Mouse (Mus musculus): Measurements from ENCODE around the gene Tec. TPM values are rescaled to one million over a fixed set of nuclear protein-coding genes. Genes with fewer than 3 reads are reported as not detected.

Tec gene
- polyA plus RNA-seq, 1 experiment from 2014 or later: 11.9 TPM

DNA sequence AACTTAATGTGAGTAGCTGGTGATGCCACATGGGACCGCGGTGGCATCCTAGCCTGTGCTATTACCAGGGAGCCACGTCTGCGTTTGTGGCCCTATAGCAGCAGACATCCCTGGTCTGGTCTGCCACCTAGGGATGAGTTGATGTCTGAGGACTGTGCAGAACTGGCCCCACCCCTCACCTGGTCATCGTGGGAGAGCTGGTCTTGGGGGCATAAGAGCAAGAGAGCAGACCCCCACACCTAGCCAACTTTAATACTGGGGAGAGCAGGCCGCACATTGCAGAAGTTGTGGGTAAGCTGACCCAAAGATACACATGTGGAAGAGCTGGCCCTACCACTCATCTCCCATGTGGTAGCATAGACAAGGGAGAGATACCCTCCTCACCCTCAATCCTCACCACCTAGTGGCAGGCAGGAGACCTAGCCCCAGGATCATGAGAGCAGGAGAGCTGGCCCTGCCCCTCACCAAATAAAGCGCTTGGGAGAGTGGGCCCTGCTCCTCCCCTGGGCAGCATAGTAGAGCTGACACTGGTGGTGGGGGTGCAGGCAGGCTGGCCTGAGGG lies 38.7 kb downstream of the Tec start:
- H3K36me3 ChIP-seq (ENCODE audit: control insufficient read depth, insufficient read depth, low read length): no peaks in the 10 kb centered on the region
- no peaks in the 10 kb centered on the region for H3K4me1 ChIP-seq (ENCODE audit: control insufficient read depth, insufficient read depth, low read length)
- H3K4me3 ChIP-seq (ENCODE audit: low read depth, low read length): no peak overlapping the region
- 80% methylated on average over 7 of the region's 7 CpGs for WGBS (ENCODE audit: insufficient replicate concordance)
- H3K27me3 ChIP-seq (ENCODE audit: control insufficient read depth, insufficient read depth, low read length): no peaks in the 10 kb centered on the region
- peak; percentile 46; the same call in 1 of the 2 replicates for ATAC-seq (replicated peaks; ENCODE audit: insufficient number of reproducible peaks, low FRiP score, low TSS enrichment)
- no peak overlapping the region for H3K9ac ChIP-seq (ENCODE audit: low read depth, low read length)
- H3K9me3 ChIP-seq (replicated peaks; ENCODE audit: control insufficient read depth, low read length): no peaks in the 10 kb centered on the region
- no peak overlapping the region for H3K27ac ChIP-seq (ENCODE audit: low read depth, low read length)
- no peak overlapping the region for H3K4me2 ChIP-seq

DNA sequence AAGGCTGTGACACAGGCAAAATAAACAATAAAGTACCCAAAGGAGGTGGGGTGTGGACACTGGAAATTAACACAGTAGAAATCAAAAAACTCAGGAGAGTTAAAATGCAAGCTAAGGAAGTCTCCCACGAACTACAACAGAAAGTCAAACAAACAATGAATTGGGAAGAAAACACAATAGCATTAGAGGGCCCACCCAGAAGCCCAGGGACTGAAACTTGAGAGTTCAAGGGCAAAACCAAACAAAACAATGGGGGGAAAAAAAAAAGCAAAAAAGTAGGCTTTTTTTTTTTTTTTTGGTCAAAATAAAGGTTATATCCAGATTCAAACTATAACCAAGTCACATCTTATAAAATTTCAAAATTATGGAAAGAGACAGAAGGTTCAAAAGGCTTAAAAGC lies 39.9 kb downstream of the Tec start:
- Histone ChIP-seq H3K4me2 (no peak overlapping the region), H3K9me3 (replicated peaks; ENCODE audit: control insufficient read depth, low read length) (no peaks in the 10 kb centered on the region), H3K27ac (ENCODE audit: low read depth, low read length) (no peak overlapping the region), H3K9ac (ENCODE audit: low read depth, low read length) (no peak overlapping the region), H3K4me3 (ENCODE audit: low read depth, low read length) (no peak overlapping the region), H3K36me3 (ENCODE audit: control insufficient read depth, insufficient read depth, low read length) (no peaks in the 10 kb centered on the region), H3K27me3 (ENCODE audit: control insufficient read depth, insufficient read depth, low read length) (no peaks in the 10 kb centered on the region), H3K4me1 (ENCODE audit: control insufficient read depth, insufficient read depth, low read length) (no peaks in the 10 kb centered on the region)
- 39% methylated on average over 1 of the region's 1 CpGs for WGBS (ENCODE audit: insufficient replicate concordance)
- no peak for ATAC-seq (replicated peaks; ENCODE audit: insufficient number of reproducible peaks, low FRiP score, low TSS enrichment)

DNA sequence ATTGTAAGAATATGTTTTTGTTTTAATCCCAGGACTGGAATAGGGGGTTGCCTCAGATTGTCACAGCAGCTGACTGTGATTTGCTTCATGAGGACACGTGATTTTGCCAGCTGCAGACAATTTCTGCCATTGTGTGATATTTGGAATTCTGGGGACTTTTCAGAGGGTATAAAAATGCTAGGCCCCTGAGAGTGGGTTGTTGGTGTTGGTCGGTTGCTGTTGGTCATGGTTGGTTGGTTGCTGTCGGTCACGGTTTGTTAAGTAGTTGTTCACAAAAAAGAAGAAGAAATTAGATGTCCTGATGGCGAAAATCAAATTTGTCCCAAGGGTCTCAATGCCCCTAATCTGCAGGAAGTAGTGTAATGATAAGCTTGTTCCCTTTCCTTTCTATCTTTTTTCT lies 40.8 kb downstream of the Tec start:
- H3K4me3 ChIP-seq (ENCODE audit: low read depth, low read length): no peak overlapping the region
- H3K9ac ChIP-seq (ENCODE audit: low read depth, low read length): no peak overlapping the region
- no peaks in the 10 kb centered on the region for H3K9me3 ChIP-seq (replicated peaks; ENCODE audit: control insufficient read depth, low read length)
- no peaks in the 10 kb centered on the region for H3K27me3 ChIP-seq (ENCODE audit: control insufficient read depth, insufficient read depth, low read length)
- no peak overlapping the region for H3K4me2 ChIP-seq
- no peaks in the 10 kb centered on the region for H3K4me1 ChIP-seq (ENCODE audit: control insufficient read depth, insufficient read depth, low read length)
- WGBS (ENCODE audit: insufficient replicate concordance): 72% methylated on average over 5 of the region's 5 CpGs
- H3K36me3 ChIP-seq (ENCODE audit: control insufficient read depth, insufficient read depth, low read length): no peaks in the 10 kb centered on the region
- no peak for ATAC-seq (replicated peaks; ENCODE audit: insufficient number of reproducible peaks, low FRiP score, low TSS enrichment)
- H3K27ac ChIP-seq (ENCODE audit: low read depth, low read length): no peak overlapping the region; the same call in 1 of the 2 replicates

DNA sequence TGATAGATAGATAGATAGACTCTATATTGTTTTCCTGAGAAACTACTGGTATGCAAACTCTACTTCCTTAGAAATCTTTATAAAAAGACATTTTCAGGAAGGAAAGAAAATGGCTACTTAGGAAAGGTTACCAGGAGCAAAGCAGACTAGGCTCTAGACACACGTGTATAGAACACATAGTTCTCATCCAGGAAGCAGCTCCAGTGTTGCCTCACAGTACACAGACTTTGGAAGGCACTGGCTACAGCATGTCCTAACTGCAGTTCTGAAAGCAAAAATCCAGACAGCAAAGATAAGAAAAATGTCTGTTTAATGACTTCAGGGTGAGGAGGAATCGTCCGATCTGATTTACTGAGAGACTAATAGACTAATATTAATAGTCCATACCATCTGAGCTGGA lies 41.8 kb downstream of the Tec start:
- no peak for ATAC-seq (replicated peaks; ENCODE audit: insufficient number of reproducible peaks, low FRiP score, low TSS enrichment)
- H3K4me1 ChIP-seq (ENCODE audit: control insufficient read depth, insufficient read depth, low read length): no peaks in the 10 kb centered on the region
- no peak overlapping the region for H3K27ac ChIP-seq (ENCODE audit: low read depth, low read length)
- no peaks in the 10 kb centered on the region for H3K9me3 ChIP-seq (replicated peaks; ENCODE audit: control insufficient read depth, low read length)
- H3K4me2 ChIP-seq: no peak overlapping the region
- H3K9ac ChIP-seq (ENCODE audit: low read depth, low read length): no peak overlapping the region
- no peaks in the 10 kb centered on the region for H3K36me3 ChIP-seq (ENCODE audit: control insufficient read depth, insufficient read depth, low read length)
- no peak overlapping the region for H3K4me3 ChIP-seq (ENCODE audit: low read depth, low read length)
- 67% methylated on average over 3 of the region's 3 CpGs for WGBS (ENCODE audit: insufficient replicate concordance)
- H3K27me3 ChIP-seq (ENCODE audit: control insufficient read depth, insufficient read depth, low read length): no peaks in the 10 kb centered on the region

DNA sequence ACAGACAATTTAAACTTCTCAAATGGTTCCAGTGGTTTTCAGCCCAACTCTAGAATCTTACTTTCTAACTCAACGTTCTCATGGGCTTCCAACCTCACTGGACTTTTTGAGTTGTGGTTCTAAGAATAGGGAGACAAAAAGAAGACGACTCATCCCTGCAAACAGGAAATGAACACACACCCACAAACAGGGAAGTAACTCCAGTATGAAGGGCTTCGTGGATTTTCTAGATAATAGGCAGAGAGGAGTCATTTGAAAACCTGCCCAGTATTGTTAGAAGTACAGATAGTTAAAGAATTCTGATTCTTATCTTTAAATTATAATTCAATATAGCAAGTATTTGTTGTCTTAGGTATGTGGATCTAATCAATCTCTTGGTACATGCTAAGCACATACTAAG lies 47.6 kb downstream of the Tec start:
- Histone ChIP-seq H3K27ac (ENCODE audit: low read depth, low read length) (no peak overlapping the region), H3K9me3 (replicated peaks; ENCODE audit: control insufficient read depth, low read length) (no peaks in the 10 kb centered on the region), H3K9ac (ENCODE audit: low read depth, low read length) (no peak overlapping the region), H3K36me3 (ENCODE audit: control insufficient read depth, insufficient read depth, low read length) (no peaks in the 10 kb centered on the region), H3K4me1 (ENCODE audit: control insufficient read depth, insufficient read depth, low read length) (peaks cover 10% of the 10 kb centered on the region; the same call in 1 of the 2 replicates), H3K4me2 (no peak overlapping the region), H3K27me3 (ENCODE audit: control insufficient read depth, insufficient read depth, low read length) (no peaks in the 10 kb centered on the region), H3K4me3 (ENCODE audit: low read depth, low read length) (no peak overlapping the region)
- no peak for ATAC-seq (replicated peaks; ENCODE audit: insufficient number of reproducible peaks, low FRiP score, low TSS enrichment)
- WGBS (ENCODE audit: insufficient replicate concordance): 57% methylated on average over 3 of the region's 3 CpGs

DNA sequence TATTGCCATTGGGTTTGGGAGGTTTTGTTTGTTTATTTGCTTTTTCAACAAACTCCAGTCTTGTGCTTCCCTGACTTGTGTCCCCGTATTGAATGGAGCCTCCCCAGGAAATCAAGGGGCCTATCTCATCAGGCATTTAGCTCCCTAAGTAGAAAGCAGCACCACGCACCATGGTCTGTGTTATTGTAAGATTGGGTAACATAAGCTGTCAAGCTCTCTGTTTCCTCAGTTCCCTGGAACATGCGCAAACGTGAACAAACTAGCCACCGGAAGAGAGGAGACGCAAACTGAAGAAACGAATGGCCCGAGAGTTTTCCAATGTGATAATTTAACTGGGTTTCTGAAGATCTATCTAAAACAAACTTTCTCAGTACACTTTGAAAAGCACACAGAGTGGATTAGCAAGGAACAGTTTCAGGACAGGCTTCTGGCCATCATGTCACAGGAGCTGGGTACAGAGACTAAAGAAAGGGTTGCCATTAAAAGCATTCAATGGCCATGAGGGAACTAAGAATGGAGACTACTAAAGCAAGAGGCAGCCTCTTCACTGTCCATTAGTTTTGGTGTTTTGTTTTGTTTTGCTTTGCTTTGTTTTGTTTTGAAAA lies 48.1 kb downstream of the Tec start:
- no peak for ATAC-seq (replicated peaks; ENCODE audit: insufficient number of reproducible peaks, low FRiP score, low TSS enrichment)
- Histone ChIP-seq H3K36me3 (ENCODE audit: control insufficient read depth, insufficient read depth, low read length) (no peaks in the 10 kb centered on the region), H3K27ac (ENCODE audit: low read depth, low read length) (no peak overlapping the region), H3K4me3 (ENCODE audit: low read depth, low read length) (no peak overlapping the region), H3K27me3 (ENCODE audit: control insufficient read depth, insufficient read depth, low read length) (no peaks in the 10 kb centered on the region), H3K4me2 (no peak overlapping the region), H3K9ac (ENCODE audit: low read depth, low read length) (no peak overlapping the region), H3K4me1 (ENCODE audit: control insufficient read depth, insufficient read depth, low read length) (peaks cover 10% of the 10 kb centered on the region; the same call in 1 of the 2 replicates), H3K9me3 (replicated peaks; ENCODE audit: control insufficient read depth, low read length) (no peaks in the 10 kb centered on the region)
- WGBS (ENCODE audit: insufficient replicate concordance): 60% methylated on average over 8 of the region's 8 CpGs

DNA sequence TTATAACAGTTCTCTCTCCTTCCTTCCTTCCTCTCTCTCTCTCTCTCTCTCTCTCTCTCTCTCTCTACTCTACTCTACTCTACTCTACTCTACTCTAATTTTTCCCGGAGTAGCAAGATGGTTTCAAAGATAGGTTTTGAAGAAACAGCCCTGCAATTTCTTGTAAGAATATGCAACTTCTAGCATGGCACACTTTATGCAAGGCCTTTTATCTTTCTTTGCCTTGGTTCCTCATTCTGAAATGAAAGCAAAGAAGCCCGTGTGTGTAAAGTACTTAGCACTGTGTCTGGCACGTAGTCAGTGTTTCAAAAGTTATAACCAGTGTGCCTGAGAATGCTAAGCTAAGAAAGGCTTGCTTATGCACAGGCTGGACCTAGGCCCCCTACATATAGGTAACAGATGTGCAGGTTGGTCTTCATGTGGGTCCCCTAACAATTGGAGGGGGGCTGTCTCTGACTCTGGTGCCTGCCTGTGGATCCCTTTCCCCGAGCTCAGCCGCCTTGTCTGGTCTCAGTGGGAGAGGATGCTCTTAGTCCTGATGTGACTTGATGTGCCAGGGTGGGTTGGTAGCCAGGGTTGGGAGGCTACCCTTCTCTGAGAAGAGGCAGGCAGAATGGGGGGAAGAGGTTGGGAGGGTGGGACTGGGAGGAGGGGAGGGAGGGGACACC lies 49.6 kb downstream of the Tec start:
- Histone ChIP-seq H3K4me3 (ENCODE audit: low read depth, low read length) (no peak overlapping the region), H3K9me3 (replicated peaks; ENCODE audit: control insufficient read depth, low read length) (no peaks in the 10 kb centered on the region), H3K27ac (ENCODE audit: low read depth, low read length) (no peak overlapping the region), H3K27me3 (ENCODE audit: control insufficient read depth, insufficient read depth, low read length) (no peaks in the 10 kb centered on the region), H3K36me3 (ENCODE audit: control insufficient read depth, insufficient read depth, low read length) (no peaks in the 10 kb centered on the region), H3K4me2 (no peak overlapping the region), H3K9ac (ENCODE audit: low read depth, low read length) (no peak overlapping the region), H3K4me1 (ENCODE audit: control insufficient read depth, insufficient read depth, low read length) (peaks cover 10% of the 10 kb centered on the region; the same call in 1 of the 2 replicates)
- no peak for ATAC-seq (replicated peaks; ENCODE audit: insufficient number of reproducible peaks, low FRiP score, low TSS enrichment)
- WGBS (ENCODE audit: insufficient replicate concordance): 77% methylated on average over 5 of the region's 5 CpGs

DNA sequence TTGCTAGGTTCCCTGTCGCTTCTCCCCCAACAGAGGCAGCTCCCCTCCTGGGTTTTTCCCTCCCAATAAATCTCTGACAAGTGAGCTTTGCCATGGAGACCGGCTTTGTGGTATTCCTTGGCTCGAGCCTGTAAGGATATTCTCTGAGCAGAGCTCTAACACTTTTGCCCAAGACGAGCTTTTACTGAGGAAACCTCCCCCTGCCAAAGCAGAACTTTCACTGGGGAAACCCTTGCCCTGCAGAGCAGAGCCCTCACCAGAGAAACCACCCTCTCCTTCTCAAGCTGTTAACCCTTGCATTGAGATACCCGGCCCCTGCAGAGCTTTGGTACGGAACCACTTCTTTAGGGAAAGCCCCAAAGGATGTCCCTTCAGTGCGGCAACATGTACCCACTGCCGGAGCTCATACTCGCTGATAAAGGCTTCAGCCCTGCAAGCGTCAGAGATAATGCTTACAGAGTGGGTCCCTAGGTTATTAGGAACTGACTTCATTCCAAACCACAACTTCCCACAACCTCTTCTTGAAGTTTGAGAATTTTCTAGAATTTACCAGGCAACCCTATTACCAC lies 50.7 kb downstream of the Tec start:
- no peak for ATAC-seq (replicated peaks; ENCODE audit: insufficient number of reproducible peaks, low FRiP score, low TSS enrichment)
- no peaks in the 10 kb centered on the region for H3K36me3 ChIP-seq (ENCODE audit: control insufficient read depth, insufficient read depth, low read length)
- peaks cover 10% of the 10 kb centered on the region; the same call in 1 of the 2 replicates for H3K4me1 ChIP-seq (ENCODE audit: control insufficient read depth, insufficient read depth, low read length)
- WGBS (ENCODE audit: insufficient replicate concordance): 16% methylated on average over 10 of the region's 10 CpGs
- H3K4me3 ChIP-seq (ENCODE audit: low read depth, low read length): no peak overlapping the region
- H3K4me2 ChIP-seq: peak overlapping the region; percentile 22; the same call in 1 of the 2 replicates
- H3K9ac ChIP-seq (ENCODE audit: low read depth, low read length): no peak overlapping the region
- no peak overlapping the region for H3K27ac ChIP-seq (ENCODE audit: low read depth, low read length)
- H3K9me3 ChIP-seq (replicated peaks; ENCODE audit: control insufficient read depth, low read length): no peaks in the 10 kb centered on the region
- H3K27me3 ChIP-seq (ENCODE audit: control insufficient read depth, insufficient read depth, low read length): no peaks in the 10 kb centered on the region
